Mouse (Mus musculus): ENCODE measurements around the gene Rps27a.

DNA sequence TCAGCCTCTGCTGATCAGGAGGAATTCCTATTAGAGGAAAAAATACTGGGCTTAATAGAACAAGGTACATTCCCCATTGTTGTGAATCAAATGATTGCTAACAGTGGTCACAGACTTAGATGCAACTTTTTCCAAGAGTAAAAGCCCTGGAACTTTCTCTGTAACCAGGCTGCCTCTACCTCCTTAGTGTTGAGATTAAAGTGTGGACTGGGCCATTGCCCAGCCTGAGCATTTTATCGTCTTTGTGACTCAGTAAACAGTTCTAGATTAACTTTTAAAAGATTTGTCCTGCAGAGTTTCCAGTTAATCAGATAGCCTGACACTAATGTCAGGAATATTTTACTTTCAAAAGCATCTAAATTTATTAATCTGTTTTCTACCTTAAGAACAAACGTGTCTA lies 1.1 kb downstream of the Rps27a start:
- TF ChIP-seq CTCF (IDR thresholded peaks at IDR 0.05; ENCODE audit: low read depth, low read length) (no peak), EP300 (IDR thresholded peaks at IDR 0.05; ENCODE audit: insufficient read depth, low read depth, low read length) (no peak)

Measured in ES-Bruce4 (cell line).